Mouse (Mus musculus): ENCODE measurements around the gene Dnttip2. TPM values are rescaled to one million over a fixed set of nuclear protein-coding genes. Genes with fewer than 3 reads are reported as not detected.

Dnttip2 gene
- polyA plus RNA-seq, 1 experiment from 2014 or later = 96.1 TPM

DNA sequence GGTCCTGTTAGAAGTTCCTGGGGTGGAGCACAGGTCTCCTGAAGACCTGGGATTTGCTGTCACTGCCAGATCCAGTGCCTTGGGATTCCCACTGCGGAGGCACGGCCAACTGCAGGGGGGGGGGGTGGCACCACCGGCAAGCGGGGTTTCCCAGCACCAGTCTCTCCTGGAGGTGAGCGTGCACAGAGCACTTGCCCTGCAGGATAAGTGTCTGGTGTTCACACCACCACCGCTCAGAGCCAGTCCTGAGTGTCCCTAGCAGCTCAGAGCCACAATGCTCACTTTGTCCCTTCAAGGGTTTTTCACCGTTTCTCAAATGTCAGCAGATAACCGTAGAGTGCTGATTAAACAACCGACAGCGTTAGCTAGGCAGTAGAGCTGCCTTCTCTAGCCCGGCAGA is 42.4 kb downstream of the Dnttip2 start:
- no peak for DNase-seq (ENCODE audit: extremely low spot score, low spot score)
- 22% methylated on average over 11 of the region's 11 CpGs for WGBS

DNA sequence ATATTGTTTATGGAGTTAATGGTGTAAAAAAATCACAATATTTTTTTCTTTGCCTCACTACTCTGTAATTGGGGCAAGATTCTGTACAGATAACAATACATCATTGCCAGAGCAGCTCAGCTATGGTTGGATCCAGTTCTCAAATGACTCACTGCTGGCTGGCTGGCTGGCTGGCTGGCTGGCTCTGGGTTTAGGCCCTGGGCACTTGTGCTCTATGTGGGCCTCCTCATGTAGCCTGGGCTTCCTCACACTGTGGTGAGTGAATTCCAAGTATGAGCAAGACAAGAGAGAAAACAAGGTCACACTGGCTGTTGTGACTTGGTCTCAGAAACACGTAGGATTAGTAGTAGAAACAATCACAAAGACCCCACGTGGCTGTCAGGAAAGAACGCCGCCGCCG is 43.2 kb downstream of the Dnttip2 start:
- peaks cover 12% of the 10 kb centered on the region for H3K27me3 ChIP-seq (ENCODE audit: poor library complexity, severe bottlenecking)
- 0 out of 2 replicates have a peak overlapping the region, but pooled peaks have one; percentile 11 for H3K27ac ChIP-seq
- no peaks in the 10 kb centered on the region for H3K36me3 ChIP-seq (replicated peaks)
- DNase-seq (ENCODE audit: extremely low spot score, low spot score) = no peak
- no peaks in the 10 kb centered on the region for H3K9me3 ChIP-seq
- WGBS = 89% methylated on average over 6 of the region's 6 CpGs
- H3K4me1 ChIP-seq = peaks cover 44% of the 10 kb centered on the region
- no peak overlapping the region for H3K4me3 ChIP-seq

More for the DNA sequence above, 42.4 kb downstream of the Dnttip2 start:
- Histone ChIP-seq H3K4me1 (peaks cover 37% of the 10 kb centered on the region), H3K36me3 (replicated peaks) (no peaks in the 10 kb centered on the region), H3K4me3 (peak overlapping the region; percentile 18; the same call in 1 of the 2 replicates), H3K27me3 (ENCODE audit: poor library complexity, severe bottlenecking) (peaks cover 12% of the 10 kb centered on the region), H3K27ac (0 out of 2 replicates have a peak overlapping the region, but pooled peaks have one; percentile 51), H3K9me3 (no peaks in the 10 kb centered on the region)

- H3K27ac ChIP-seq = 0 out of 2 replicates have a peak overlapping the region, but pooled peaks have one; percentile 27
- WGBS = 69% methylated on average over 9 of the region's 9 CpGs
- no peak for DNase-seq (ENCODE audit: extremely low spot score, low spot score)
Observed at GRCm38 (mm10) chr3:122322226-122322625, 48.0 kb downstream of the Dnttip2 start.

DNA sequence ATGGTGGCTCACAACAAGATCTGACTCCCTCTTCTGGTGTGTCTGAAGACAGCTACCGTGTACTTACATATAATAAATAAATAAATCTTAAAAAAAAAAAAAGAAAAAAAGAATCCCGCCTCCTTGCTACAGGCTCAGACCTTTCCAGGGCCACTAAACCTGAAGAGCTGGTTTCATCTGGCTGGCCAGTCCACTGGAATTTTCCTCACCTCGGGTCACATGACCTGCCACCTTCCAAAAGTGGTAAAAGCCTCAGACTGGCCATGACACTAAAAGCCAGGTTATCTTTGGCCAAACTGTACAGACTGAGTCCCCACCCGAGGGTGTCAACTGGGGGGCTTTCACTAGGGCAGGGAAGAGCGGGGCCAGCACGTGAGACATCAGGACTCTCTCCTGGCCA is 49.7 kb downstream of the Dnttip2 start:
- no peak for DNase-seq (ENCODE audit: extremely low spot score, low spot score)
- WGBS = 89% methylated on average over 6 of the region's 6 CpGs
- no peaks in the 10 kb centered on the region for H3K9me3 ChIP-seq
- no peak overlapping the region for H3K4me3 ChIP-seq
- H3K4me1 ChIP-seq = peaks cover 13% of the 10 kb centered on the region
- H3K27ac ChIP-seq = no peak overlapping the region
- H3K27me3 ChIP-seq (ENCODE audit: poor library complexity, severe bottlenecking) = no peaks in the 10 kb centered on the region; the same call in 1 of the 2 replicates
- no peaks in the 10 kb centered on the region for H3K36me3 ChIP-seq (replicated peaks)

More at GRCm38 (mm10) chr3:122322226-122322625, 48.0 kb downstream of the Dnttip2 start:
- H3K36me3 ChIP-seq (replicated peaks) = no peaks in the 10 kb centered on the region
- H3K27me3 ChIP-seq (ENCODE audit: poor library complexity, severe bottlenecking) = peaks cover 3% of the 10 kb centered on the region; the same call in 1 of the 2 replicates
- no peak overlapping the region for H3K4me3 ChIP-seq
- no peaks in the 10 kb centered on the region for H3K9me3 ChIP-seq
- H3K4me1 ChIP-seq = peaks cover 15% of the 10 kb centered on the region

DNA sequence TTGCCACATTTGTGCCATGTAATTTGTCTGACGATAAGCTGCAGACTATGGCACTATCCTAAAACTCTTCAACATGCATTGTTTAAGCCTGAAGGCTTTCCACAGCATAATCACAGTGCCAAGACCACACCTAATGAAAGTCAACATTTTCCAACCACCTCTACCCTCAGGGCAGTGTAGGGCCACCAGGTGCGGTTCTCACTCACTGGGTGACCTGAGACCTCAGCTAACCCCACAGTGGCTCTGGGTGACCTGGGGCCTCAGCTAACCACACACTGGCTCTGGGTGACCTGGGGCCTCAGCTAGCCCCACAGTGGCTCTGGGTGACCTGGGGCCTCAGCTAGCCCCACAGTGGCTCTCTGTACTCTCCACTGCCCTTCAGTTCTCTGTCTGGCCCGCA is 50.3 kb downstream of the Dnttip2 start:
- H3K27me3 ChIP-seq (ENCODE audit: poor library complexity, severe bottlenecking) = no peaks in the 10 kb centered on the region; the same call in 1 of the 2 replicates
- no peaks in the 10 kb centered on the region for H3K9me3 ChIP-seq
- H3K36me3 ChIP-seq (replicated peaks) = no peaks in the 10 kb centered on the region
- no peak overlapping the region for H3K4me3 ChIP-seq
- no peak overlapping the region for H3K27ac ChIP-seq
- WGBS = 82% methylated on average over 3 of the region's 3 CpGs
- H3K4me1 ChIP-seq = peaks cover 13% of the 10 kb centered on the region
- DNase-seq (ENCODE audit: extremely low spot score, low spot score) = no peak

DNA sequence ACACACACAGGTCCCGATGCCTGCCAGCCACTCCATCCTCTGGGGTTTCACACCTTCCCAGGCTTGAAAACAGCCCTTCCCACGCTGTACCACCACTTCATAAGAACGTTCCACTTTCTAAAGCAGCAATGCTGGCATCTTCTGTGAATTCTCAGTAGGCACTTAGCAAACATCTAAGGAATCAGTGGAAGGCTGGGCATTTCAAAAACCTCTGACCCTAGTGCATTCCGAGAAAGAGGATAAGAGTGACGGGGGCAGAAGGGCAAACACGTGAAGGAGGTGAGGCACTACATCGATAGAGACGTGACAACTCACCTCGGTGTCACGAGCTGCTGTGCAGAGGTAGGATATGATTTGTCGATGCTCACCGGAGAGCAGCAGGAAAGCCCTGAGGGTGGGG is 56.3 kb downstream of the Dnttip2 start:
- Histone ChIP-seq H3K4me1 (peaks cover 15% of the 10 kb centered on the region), H3K27ac (no peak overlapping the region), H3K9me3 (no peaks in the 10 kb centered on the region), H3K4me3 (no peak overlapping the region), H3K36me3 (replicated peaks) (no peaks in the 10 kb centered on the region), H3K27me3 (ENCODE audit: poor library complexity, severe bottlenecking) (peaks cover 22% of the 10 kb centered on the region)
- no peak for DNase-seq (ENCODE audit: extremely low spot score, low spot score)
- 89% methylated on average over 12 of the region's 12 CpGs for WGBS

- H3K27me3 ChIP-seq (ENCODE audit: poor library complexity, severe bottlenecking) = peaks cover 22% of the 10 kb centered on the region
- H3K9me3 ChIP-seq = no peaks in the 10 kb centered on the region
- peaks cover 15% of the 10 kb centered on the region for H3K4me1 ChIP-seq
- DNase-seq (ENCODE audit: extremely low spot score, low spot score) = no peak
- H3K4me3 ChIP-seq = no peak overlapping the region
- H3K36me3 ChIP-seq (replicated peaks) = no peaks in the 10 kb centered on the region
- 27% methylated on average over 4 of the region's 4 CpGs for WGBS
- peak overlapping the region; percentile 53; the same call in 1 of the 2 replicates for H3K27ac ChIP-seq
Observed at GRCm38 (mm10) chr3:122333493-122333892, 59.3 kb downstream of the Dnttip2 start.

GRCm38 (mm10) chr3:122333902-122334301 is 59.7 kb downstream of the Dnttip2 start:
- WGBS = 54% methylated on average over 7 of the region's 7 CpGs
- no peaks in the 10 kb centered on the region for H3K36me3 ChIP-seq (replicated peaks)
- peak overlapping the region; percentile 53 for H3K27ac ChIP-seq
- peaks cover 15% of the 10 kb centered on the region for H3K4me1 ChIP-seq
- peaks cover 22% of the 10 kb centered on the region for H3K27me3 ChIP-seq (ENCODE audit: poor library complexity, severe bottlenecking)
- H3K9me3 ChIP-seq = no peaks in the 10 kb centered on the region
- no peak overlapping the region for H3K4me3 ChIP-seq
- DNase-seq (ENCODE audit: extremely low spot score, low spot score) = no peak

DNA sequence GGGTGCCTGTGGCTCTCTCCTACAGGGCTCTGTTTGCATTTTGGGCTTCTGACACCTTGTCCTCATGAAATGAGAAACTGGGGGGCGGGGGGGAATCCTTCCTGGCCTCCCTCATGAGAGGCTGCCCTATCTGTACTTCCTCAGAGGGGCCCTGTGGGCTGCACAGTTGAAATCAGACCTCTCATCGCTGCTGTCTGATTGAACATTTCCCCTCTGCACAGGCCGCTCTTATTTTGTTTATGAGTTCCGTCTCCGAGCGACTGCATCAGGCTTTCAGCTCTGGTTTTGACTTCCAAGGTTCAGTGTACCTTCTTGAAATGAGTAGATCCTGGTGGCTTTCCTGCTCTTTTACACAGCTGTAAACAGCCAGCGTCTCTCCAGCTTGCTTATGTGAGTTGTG is 60.2 kb downstream of the Dnttip2 start:
- no peak for DNase-seq (ENCODE audit: extremely low spot score, low spot score)
- peaks cover 22% of the 10 kb centered on the region for H3K27me3 ChIP-seq (ENCODE audit: poor library complexity, severe bottlenecking)
- H3K9me3 ChIP-seq = no peaks in the 10 kb centered on the region
- no peak overlapping the region for H3K4me3 ChIP-seq
- H3K27ac ChIP-seq = peak overlapping the region; percentile 53
- peaks cover 15% of the 10 kb centered on the region for H3K4me1 ChIP-seq
- H3K36me3 ChIP-seq (replicated peaks) = no peaks in the 10 kb centered on the region
- WGBS = 84% methylated on average over 7 of the region's 7 CpGs

MicroRNAs within 50 kb of the gene (microRNA counts, 519-probe panel; counts per million panel counts)
- microRNA mmu-miR-760 = 341 counts per million, percentile 65 among the panel's probes with 10 or more counts

Small RNA genes within 50 kb of the gene (microRNA-seq; reads per million reads assigned to microRNA genes)
- gene Gm22903 = not detected
- gene Mir760 = 329 reads per million, percentile 61 among the genes with 10 or more reads in this experiment

Other genes with a start within 250 kb of the Dnttip2 start
- gene Abca4, start 229.9 kb upstream of the Dnttip2 start, polyA plus RNA-seq (2016; fragmentation: Nextera tagmentation; extraction: Ambion mirVana) = 1.7 and 2.1 TPM in 2 replicates
- 42.8 and 45.1 TPM in 2 replicates for gene Gclm, start 28.8 kb upstream of the Dnttip2 start, polyA plus RNA-seq (2016; fragmentation: Nextera tagmentation; extraction: Ambion mirVana)
- gene Bcar3, start 19.7 kb downstream of the Dnttip2 start, polyA plus RNA-seq (2016; fragmentation: Nextera tagmentation; extraction: Ambion mirVana) = 15.7 and 16.2 TPM in 2 replicates

Measured in forebrain, embryonic 10.5 days (tissue).